Mouse (Mus musculus) kidney, postnatal 0 days (tissue): ENCODE data around the gene 9930021J03Rik. TPM values are rescaled to one million over a fixed set of nuclear protein-coding genes. Genes with fewer than 3 reads are reported as not detected.
A peak's percentile ranks its signal among the peaks of the same experiment; 100 is the strongest.

Experiments used
- ATAC-seq: fragments of 200-750 bp; cut with Nextera tagmentation; replicated peaks from 2 replicates; pipeline ENCODE4 v1.8.0; 2017; ENCODE audit warnings: low read depth, moderate number of reproducible peaks, moderate TSS enrichment, moderate library complexity; ENCODE audit not compliant: low FRiP score
- DNase-seq: peaks from one replicate; pipeline ENCODE4 v3.0.0-alpha.2; 2016; ENCODE audit warnings: low spot score
- H3K27ac ChIP-seq: fragments of 300-500 bp; sonication (generic); 2 replicates; pipeline ENCODE4 v1.5.1; 2014; ENCODE audit warnings: mild to moderate bottlenecking
- H3K27me3 ChIP-seq: fragments of 300-500 bp; sonication (generic); 2 replicates; pipeline ENCODE4 v1.6.1; 2014; ENCODE audit warnings: low read length, mixed read lengths; ENCODE audit not compliant: insufficient read depth
- H3K36me3 ChIP-seq: fragments of 300-500 bp; sonication (generic); 2 replicates; pipeline ENCODE4 v1.6.1; 2014; ENCODE audit warnings: low read length, mixed read lengths; ENCODE audit not compliant: insufficient read depth
- H3K4me1 ChIP-seq: fragments of 300-500 bp; sonication (generic); replicated peaks from 2 replicates; pipeline ENCODE4 v1.6.1; 2014; ENCODE audit warnings: antibody characterized with exemption, low read length, mixed read lengths; ENCODE audit not compliant: insufficient read depth
- H3K4me2 ChIP-seq: fragments of 300-500 bp; sonication (generic); 2 replicates; pipeline ENCODE4 v1.6.1; 2014; ENCODE audit warnings: mild to moderate bottlenecking, low read length, moderate library complexity, mixed read lengths
- H3K4me3 ChIP-seq: fragments of 300-500 bp; sonication (generic); replicated peaks from 2 replicates; pipeline ENCODE4 v1.5.1; 2014; ENCODE audit warnings: low read depth, low read length
- H3K9ac ChIP-seq: fragments of 300-500 bp; sonication (generic); 2 replicates; pipeline ENCODE4 v1.6.1; 2014; ENCODE audit warnings: low read depth, low read length
- H3K9me3 ChIP-seq: fragments of 300-500 bp; sonication (generic); replicated peaks from 2 replicates; pipeline ENCODE4 v1.6.1; 2016; ENCODE audit warnings: low read length, inconsistent platforms, mixed read lengths
- CTCF ChIP-seq: IDR thresholded peaks from 2 replicates; pipeline ENCODE4 v1.5.1; 2016; ENCODE audit warnings: antibody characterized with exemption, low read depth, mild to moderate bottlenecking, moderate library complexity
- WGBS: fragments of 180-500 bp; shearing (Covaris S2); extraction: QIAGEN DNeasy Blood & Tissue Kit; methylation state at CpG from one replicate; pipeline ENCODE4 v1.1.7; 2014; 5-methylcytosine and 5-hydroxymethylcytosine counted together
- polyA plus RNA-seq: library from polyadenylated mRNA; unstranded; fragments of >200 nt; fragmentation: Nextera tagmentation; extraction: Ambion mirVana; gene quantifications from 2 replicates; pipeline ENCODE4 v1.2.1, GENCODE M21; 2015

Gene 9930021J03Rik
- polyA plus RNA-seq, 1 experiment from 2014 or later: 5.9 TPM

GRCm38 (mm10) chr19:29828558-29828957 lies 22.8 kb upstream of the 9930021J03Rik start:
- Histone ChIP-seq H3K9ac (no peak overlapping the region), H3K4me2 (no peak overlapping the region), H3K4me1 (no peaks in the 10 kb centered on the region), H3K27ac (no peak overlapping the region), H3K9me3 (no peaks in the 10 kb centered on the region), H3K27me3 (no peaks in the 10 kb centered on the region), H3K36me3 (no peaks in the 10 kb centered on the region), H3K4me3 (no peak overlapping the region)
- no peak for DNase-seq
- ATAC-seq: no peak
- 87% methylated on average over 5 of the region's 5 CpGs for WGBS
- TF ChIP-seq CTCF: no peak

- peak; percentile 81 for ATAC-seq
- peak; percentile 86 for TF ChIP-seq CTCF
- H3K4me1 ChIP-seq: no peaks in the 10 kb centered on the region
- no peak overlapping the region for H3K9ac ChIP-seq
- H3K27me3 ChIP-seq: no peaks in the 10 kb centered on the region
- DNase-seq: peak; percentile 89
- no peak overlapping the region for H3K4me3 ChIP-seq
- no peaks in the 10 kb centered on the region for H3K9me3 ChIP-seq
- WGBS: 75% methylated on average over 1 of the region's 1 CpGs
- H3K4me2 ChIP-seq: no peak overlapping the region
- no peaks in the 10 kb centered on the region for H3K36me3 ChIP-seq
- H3K27ac ChIP-seq: no peak overlapping the region
These were observed 20.9 kb upstream of the 9930021J03Rik start for GRCm38 (mm10) chr19:29826686-29827085.

DNA sequence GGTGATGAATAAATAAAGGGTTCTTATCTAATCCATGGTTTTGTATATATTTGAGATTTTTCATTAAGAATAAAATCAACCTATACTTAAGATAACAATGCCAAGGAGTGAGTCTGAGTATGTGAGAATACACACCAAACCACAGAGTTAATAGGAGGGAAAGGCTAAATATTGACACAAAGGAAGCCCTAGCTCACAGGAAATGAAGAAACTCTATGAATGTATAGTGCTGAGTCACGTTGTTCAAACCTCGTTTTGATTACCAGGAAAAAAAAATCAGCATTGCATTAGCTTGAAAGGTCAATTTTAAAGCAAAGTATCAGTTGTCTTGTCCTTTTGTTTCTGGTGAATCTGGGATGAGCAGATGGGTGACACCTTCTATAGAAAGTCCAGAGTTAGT lies 19.2 kb upstream of the 9930021J03Rik start:
- Histone ChIP-seq H3K4me2 (no peak overlapping the region), H3K9me3 (no peaks in the 10 kb centered on the region), H3K4me1 (no peaks in the 10 kb centered on the region), H3K27ac (no peak overlapping the region), H3K27me3 (no peaks in the 10 kb centered on the region), H3K4me3 (no peak overlapping the region), H3K36me3 (no peaks in the 10 kb centered on the region), H3K9ac (no peak overlapping the region)
- ATAC-seq (no peak), DNase-seq (no peak)
- WGBS: 52% methylated on average over 2 of the region's 2 CpGs
- TF ChIP-seq CTCF: no peak

DNA sequence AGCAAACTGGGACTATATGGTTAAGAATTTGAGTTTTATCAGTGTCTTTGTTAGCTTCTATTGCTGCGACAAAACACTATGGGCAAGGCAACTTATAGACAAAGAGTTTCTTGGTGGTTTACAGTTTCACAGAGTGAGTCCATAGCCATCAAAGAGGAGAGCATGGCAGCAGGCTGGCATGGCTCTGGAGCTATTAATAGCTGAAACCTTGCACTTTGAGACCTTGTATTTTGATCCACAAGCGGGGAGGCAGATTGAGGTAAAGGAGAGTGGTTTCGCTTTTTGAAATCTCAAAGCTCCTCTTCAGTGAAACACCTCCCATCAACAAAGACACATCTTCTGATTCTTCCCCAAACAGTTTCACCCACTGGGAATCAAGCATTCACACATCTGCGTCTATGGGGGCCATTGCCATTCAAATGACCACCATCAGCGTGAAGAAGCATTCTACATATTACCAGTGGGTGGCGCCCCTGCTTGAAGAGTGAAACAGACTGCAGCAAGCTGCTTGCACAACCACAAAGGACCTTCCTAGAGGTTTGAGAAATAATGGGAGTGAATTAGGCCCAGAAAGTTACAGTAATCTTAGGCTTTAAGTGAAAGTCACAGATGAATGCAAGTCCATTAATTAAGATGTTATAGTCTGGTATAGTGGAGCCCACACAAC lies 18.4 kb upstream of the 9930021J03Rik start:
- WGBS: 59% methylated on average over 6 of the region's 6 CpGs
- no peaks in the 10 kb centered on the region for H3K9me3 ChIP-seq
- H3K36me3 ChIP-seq: no peaks in the 10 kb centered on the region
- no peak overlapping the region for H3K4me2 ChIP-seq
- no peak overlapping the region for H3K4me3 ChIP-seq
- DNase-seq (peak; percentile 80), ATAC-seq (0 out of 2 replicates have a peak, but pooled peaks have one; percentile 9)
- H3K27ac ChIP-seq: no peak overlapping the region
- TF ChIP-seq CTCF: peak; percentile 85
- no peaks in the 10 kb centered on the region for H3K27me3 ChIP-seq
- H3K4me1 ChIP-seq: no peaks in the 10 kb centered on the region
- no peak overlapping the region for H3K9ac ChIP-seq

GRCm38 (mm10) chr19:29823456-29824010 lies 17.7 kb upstream of the 9930021J03Rik start:
- H3K27me3 ChIP-seq: no peaks in the 10 kb centered on the region
- ATAC-seq: peak; percentile 68; the same call in 1 of the 2 replicates

DNA sequence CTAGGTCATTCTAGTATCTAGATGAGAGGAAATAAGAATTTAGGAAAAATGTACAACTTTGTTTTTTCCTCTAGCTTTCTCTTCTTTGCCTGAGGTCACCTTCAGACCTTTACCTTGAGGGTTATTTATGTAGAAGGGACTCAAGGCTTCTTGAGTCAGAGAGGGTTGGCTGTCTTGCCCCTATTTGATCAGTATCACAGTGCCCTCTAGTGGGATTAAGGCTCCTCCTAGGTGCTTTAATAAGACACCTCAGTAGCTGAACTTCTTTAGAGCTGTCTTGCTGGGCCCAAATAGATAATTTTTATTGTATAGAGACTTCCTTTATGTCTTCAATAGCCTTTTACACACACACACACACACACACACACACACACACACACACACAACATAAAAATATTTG lies 15.2 kb upstream of the 9930021J03Rik start:
- Histone ChIP-seq H3K36me3 (no peaks in the 10 kb centered on the region), H3K27me3 (no peaks in the 10 kb centered on the region), H3K9ac (no peak overlapping the region), H3K4me3 (no peak overlapping the region), H3K27ac (no peak overlapping the region), H3K4me1 (no peaks in the 10 kb centered on the region), H3K4me2 (no peak overlapping the region), H3K9me3 (no peaks in the 10 kb centered on the region)
- TF ChIP-seq CTCF: peak; percentile 72
- no peak for ATAC-seq
- peak; percentile 88 for DNase-seq

More at GRCm38 (mm10) chr19:29823456-29824010, 17.7 kb upstream of the 9930021J03Rik start:
- Histone ChIP-seq H3K9ac (no peak overlapping the region), H3K4me2 (no peak overlapping the region), H3K4me1 (no peaks in the 10 kb centered on the region), H3K27ac (peak overlapping the region; percentile 25; the same call in 1 of the 2 replicates), H3K36me3 (no peaks in the 10 kb centered on the region), H3K9me3 (no peaks in the 10 kb centered on the region), H3K4me3 (no peak overlapping the region)
- DNase-seq: no peak
- no peak for TF ChIP-seq CTCF
- 48% methylated on average over 12 of the region's 12 CpGs for WGBS
